Mouse (Mus musculus) heart, embryonic 11.5 days (tissue): ENCODE measurements at regions not wholly inside any gene's neighbourhood (a gene's known extent, or its start where the extent isn't known, plus 50 kb on each side); places are given as distances from the start of the nearest gene placed in this dataset.

Source experiments
- ATAC-seq: fragments of 200-750 bp; cut with Nextera tagmentation; replicated peaks from 2 replicates; pipeline ENCODE4 v1.8.0; 2017; ENCODE audit warnings: moderate library complexity; ENCODE audit not compliant: insufficient number of reproducible peaks, low FRiP score, low TSS enrichment
- H3K27ac ChIP-seq: fragments of 300-500 bp; sonication (generic); 2 replicates; pipeline ENCODE4 v1.5.1; 2014; ENCODE audit warnings: mild to moderate bottlenecking, low read depth, low read length
- H3K27me3 ChIP-seq: fragments of 300-500 bp; sonication (generic); 2 replicates; pipeline ENCODE4 v1.6.1; 2014; ENCODE audit warnings: mild to moderate bottlenecking, low read length, mixed read lengths; ENCODE audit not compliant: control insufficient read depth, insufficient read depth
- H3K36me3 ChIP-seq: fragments of 300-500 bp; sonication (generic); 2 replicates; pipeline ENCODE4 v1.6.1; 2014; ENCODE audit warnings: mild to moderate bottlenecking, low read length, moderate library complexity, mixed read lengths; ENCODE audit not compliant: control insufficient read depth, insufficient read depth
- H3K4me1 ChIP-seq: fragments of 300-500 bp; sonication (generic); 2 replicates; pipeline ENCODE4 v1.6.1; 2014; ENCODE audit warnings: low read length; ENCODE audit not compliant: control insufficient read depth, insufficient read depth
- H3K4me2 ChIP-seq: fragments of 300-500 bp; sonication (generic); 2 replicates; pipeline ENCODE4 v1.6.1; 2014; ENCODE audit warnings: mild to moderate bottlenecking, moderate library complexity
- H3K4me3 ChIP-seq: fragments of 300-500 bp; sonication (generic); 2 replicates; pipeline ENCODE4 v1.5.1; 2014; ENCODE audit warnings: low read depth, low read length
- H3K9ac ChIP-seq: fragments of 300-500 bp; sonication (generic); 2 replicates; pipeline ENCODE4 v1.6.1; 2014; ENCODE audit warnings: mild to moderate bottlenecking, low read depth, low read length, moderate library complexity
- H3K9me3 ChIP-seq: fragments of 300-500 bp; sonication (generic); replicated peaks from 2 replicates; pipeline ENCODE4 v1.6.1; 2016; ENCODE audit warnings: low read length; ENCODE audit not compliant: control insufficient read depth
- WGBS: fragments of 180-500 bp; shearing (Covaris S2); extraction: QIAGEN DNeasy Blood & Tissue Kit; methylation state at CpG from one replicate; pipeline ENCODE4 v1.1.7; 2014; ENCODE audit not compliant: insufficient replicate concordance; 5-methylcytosine and 5-hydroxymethylcytosine counted together

DNA sequence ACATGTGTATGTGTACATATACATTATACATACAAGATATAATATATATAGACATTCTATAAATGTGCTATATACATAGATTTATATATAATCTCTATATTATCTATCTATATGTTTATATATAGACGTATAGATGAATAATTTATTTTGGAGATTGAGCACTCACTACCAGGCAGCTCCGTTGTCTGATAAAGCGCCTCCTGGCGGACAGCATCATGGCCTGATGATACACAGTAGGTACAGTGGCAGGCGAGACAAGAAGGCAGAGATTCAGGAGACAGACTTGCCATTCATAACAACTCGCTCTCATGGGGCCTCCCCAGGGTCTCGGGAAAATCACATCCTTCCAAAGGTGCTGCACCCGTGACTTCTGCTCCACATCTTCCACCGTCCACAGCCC lies 101.4 kb upstream of the A530016L24Rik start:
- WGBS: 56% methylated on average over 9 of the region's 9 CpGs
- no peak overlapping the region for H3K27ac ChIP-seq
- H3K9me3 ChIP-seq: no peaks in the 10 kb centered on the region
- H3K9ac ChIP-seq: no peak overlapping the region
- no peak overlapping the region for H3K4me3 ChIP-seq
- no peaks in the 10 kb centered on the region for H3K4me1 ChIP-seq
- no peak for ATAC-seq
- no peaks in the 10 kb centered on the region for H3K36me3 ChIP-seq
- no peak overlapping the region for H3K4me2 ChIP-seq
- H3K27me3 ChIP-seq: no peaks in the 10 kb centered on the region

DNA sequence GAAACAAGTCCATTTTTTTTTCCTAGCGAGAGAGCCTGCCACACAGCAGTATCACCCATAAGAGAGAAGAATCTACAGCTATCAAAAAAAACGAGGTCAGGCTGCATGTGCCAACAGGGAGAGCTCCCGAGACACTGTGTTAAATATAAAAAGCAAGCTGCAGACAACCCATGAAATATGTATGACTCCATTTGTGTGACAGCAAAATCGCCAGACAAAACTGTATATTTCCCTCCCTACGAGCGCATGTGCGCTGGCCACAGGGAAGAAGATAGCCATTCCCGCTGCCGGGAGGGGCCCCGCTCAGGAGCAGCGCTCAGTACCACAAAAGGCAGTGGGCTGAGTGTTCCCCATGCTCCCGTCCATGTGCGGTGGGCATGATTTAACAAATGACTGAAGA lies 93.3 kb upstream of the A530016L24Rik start:
- Histone ChIP-seq H3K4me1 (no peaks in the 10 kb centered on the region; the same call in 1 of the 2 replicates), H3K4me2 (no peak overlapping the region), H3K27me3 (no peaks in the 10 kb centered on the region), H3K9ac (no peak overlapping the region), H3K4me3 (no peak overlapping the region), H3K36me3 (no peaks in the 10 kb centered on the region), H3K27ac (no peak overlapping the region), H3K9me3 (no peaks in the 10 kb centered on the region)
- ATAC-seq: no peak
- 76% methylated on average over 13 of the region's 13 CpGs for WGBS

DNA sequence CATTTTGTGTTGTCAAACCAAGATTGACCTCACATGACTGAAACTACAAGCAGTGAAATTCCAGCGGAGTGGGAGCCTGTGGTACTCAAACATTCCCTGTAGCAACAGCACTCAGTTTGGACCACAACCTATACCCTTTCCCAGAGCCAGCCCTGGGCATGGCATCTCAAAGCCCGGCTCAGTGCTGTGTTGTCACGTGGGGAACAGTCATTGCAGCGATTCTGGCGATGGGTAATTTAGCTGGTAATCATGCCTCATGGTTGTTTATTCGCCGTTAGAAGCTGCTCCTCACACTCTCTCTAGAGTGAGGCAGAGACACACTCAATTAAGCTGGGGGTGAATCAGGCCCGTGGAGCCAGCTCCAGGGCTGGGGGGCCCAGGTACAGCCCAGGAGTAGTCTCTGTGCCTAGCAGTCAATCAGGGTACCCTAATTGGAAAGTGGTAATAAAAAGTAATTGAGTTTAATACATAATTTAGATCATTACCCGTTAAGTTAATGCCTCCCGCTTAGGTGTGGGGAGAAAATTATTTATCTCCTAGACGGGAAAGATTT lies 85.5 kb upstream of the A530016L24Rik start:
- no peaks in the 10 kb centered on the region for H3K36me3 ChIP-seq
- WGBS: 83% methylated on average over 11 of the region's 11 CpGs
- H3K9me3 ChIP-seq: no peaks in the 10 kb centered on the region
- H3K4me1 ChIP-seq: no peaks in the 10 kb centered on the region
- H3K4me2 ChIP-seq: no peak overlapping the region
- H3K9ac ChIP-seq: no peak overlapping the region
- no peak overlapping the region for H3K27ac ChIP-seq
- ATAC-seq: no peak
- H3K27me3 ChIP-seq: no peaks in the 10 kb centered on the region
- H3K4me3 ChIP-seq: no peak overlapping the region

DNA sequence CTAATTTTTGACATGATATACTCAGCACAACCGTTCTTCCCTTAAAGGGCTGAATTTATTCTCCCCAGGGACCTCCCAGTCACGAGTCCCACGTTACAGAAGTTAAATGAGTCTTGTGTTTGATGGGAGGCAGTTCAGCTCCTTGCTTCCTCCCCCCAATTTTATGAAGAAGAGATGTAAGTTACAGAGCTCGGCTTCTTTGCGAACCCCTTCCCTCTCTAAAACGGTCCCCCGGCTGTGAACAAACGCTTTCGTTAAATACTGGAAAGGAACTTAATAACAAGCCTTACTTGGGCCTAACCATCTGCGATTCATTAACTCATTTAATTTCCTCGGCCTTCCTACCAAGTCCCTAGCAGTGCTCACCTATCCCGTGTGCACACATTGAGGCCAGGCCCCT lies 84.9 kb upstream of the A530016L24Rik start:
- Histone ChIP-seq H3K9me3 (no peaks in the 10 kb centered on the region), H3K27ac (no peak overlapping the region), H3K4me2 (no peak overlapping the region), H3K4me3 (no peak overlapping the region), H3K4me1 (no peaks in the 10 kb centered on the region), H3K27me3 (no peaks in the 10 kb centered on the region; the same call in 1 of the 2 replicates), H3K36me3 (no peaks in the 10 kb centered on the region), H3K9ac (no peak overlapping the region)
- WGBS: 80% methylated on average over 12 of the region's 12 CpGs
- no peak for ATAC-seq

DNA sequence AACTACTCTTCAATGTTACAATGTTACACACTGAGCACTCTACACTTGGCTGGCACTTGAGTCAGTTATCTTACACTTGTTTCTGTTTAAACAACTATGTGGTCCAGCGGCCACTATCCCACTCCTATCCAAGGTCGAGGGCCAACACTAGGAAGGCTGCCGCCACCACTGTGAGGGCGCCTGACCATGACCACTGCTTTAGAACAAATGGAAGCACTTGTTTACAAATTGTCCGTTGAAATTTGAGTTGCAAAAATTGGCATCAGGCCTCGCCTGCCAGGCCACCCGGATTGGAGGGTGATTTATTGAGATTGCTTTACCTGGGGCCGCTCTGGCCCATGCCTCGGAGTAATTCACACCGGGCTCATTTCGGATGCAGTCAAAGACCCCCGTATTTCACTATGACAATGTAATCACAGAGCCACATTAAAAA lies 83.5 kb upstream of the A530016L24Rik start:
- Histone ChIP-seq H3K9me3 (no peaks in the 10 kb centered on the region), H3K27me3 (peaks cover 4% of the 10 kb centered on the region; the same call in 1 of the 2 replicates), H3K4me3 (no peak overlapping the region), H3K36me3 (no peaks in the 10 kb centered on the region), H3K4me2 (no peak overlapping the region), H3K9ac (no peak overlapping the region), H3K27ac (no peak overlapping the region), H3K4me1 (no peaks in the 10 kb centered on the region)
- ATAC-seq: no peak
- WGBS: 73% methylated on average over 12 of the region's 12 CpGs

DNA sequence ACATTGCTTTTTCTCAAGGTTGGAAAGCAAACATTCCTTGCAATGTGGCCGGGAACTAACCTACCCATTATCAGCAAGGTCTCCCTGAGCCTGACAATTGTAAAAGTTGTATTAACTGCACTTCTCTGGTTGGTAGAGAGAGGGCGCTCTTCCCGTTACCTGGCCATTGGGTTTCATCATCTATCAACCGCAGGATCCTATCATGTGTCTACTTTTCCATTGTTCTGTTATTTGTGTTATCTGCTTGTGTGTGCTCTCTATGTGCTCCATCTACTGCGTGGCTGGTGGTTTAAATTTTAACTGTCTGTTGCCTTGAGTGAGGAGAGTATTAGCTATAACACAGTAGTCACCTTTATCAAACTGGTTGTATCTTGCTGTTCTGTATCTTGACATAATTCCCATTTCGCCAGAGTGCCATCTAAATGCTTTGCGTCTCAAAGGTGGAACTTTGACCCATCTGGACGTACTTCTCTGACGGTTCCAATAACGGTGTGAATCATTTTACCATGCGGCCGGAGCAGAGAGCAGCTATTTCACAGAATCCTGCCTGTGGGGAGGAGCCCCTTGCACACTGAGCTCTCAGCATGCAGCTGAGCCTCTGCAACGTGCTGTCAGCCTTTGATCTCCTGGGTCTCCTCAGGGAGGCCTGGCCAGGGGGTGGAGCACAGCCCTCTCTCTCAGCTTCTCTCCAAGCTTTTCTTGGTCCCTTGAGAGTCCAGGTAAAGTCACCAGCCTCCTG lies 77.5 kb upstream of the A530016L24Rik start:
- H3K4me1 ChIP-seq: peaks cover 13% of the 10 kb centered on the region
- 0 out of 2 replicates have a peak overlapping the region, but pooled peaks have one; percentile 0 for H3K4me3 ChIP-seq
- no peak for ATAC-seq
- no peaks in the 10 kb centered on the region for H3K9me3 ChIP-seq
- H3K4me2 ChIP-seq: peak overlapping the region; percentile 45
- H3K27ac ChIP-seq: no peak overlapping the region
- peaks cover 4% of the 10 kb centered on the region for H3K27me3 ChIP-seq
- no peaks in the 10 kb centered on the region for H3K36me3 ChIP-seq
- H3K9ac ChIP-seq: no peak overlapping the region
- 9% methylated on average over 13 of the region's 13 CpGs for WGBS

- WGBS: 39% methylated on average over 2 of the region's 2 CpGs
- H3K36me3 ChIP-seq: no peaks in the 10 kb centered on the region
- no peak overlapping the region for H3K4me3 ChIP-seq
- no peak for ATAC-seq
- H3K27ac ChIP-seq: no peak overlapping the region
- peaks cover 13% of the 10 kb centered on the region for H3K4me1 ChIP-seq
- H3K27me3 ChIP-seq: peaks cover 4% of the 10 kb centered on the region
- H3K4me2 ChIP-seq: no peak overlapping the region
- H3K9me3 ChIP-seq: no peaks in the 10 kb centered on the region
- H3K9ac ChIP-seq: no peak overlapping the region
Measured at GRCm38 (mm10) chr12:112412351-112412697, 76.9 kb upstream of the A530016L24Rik start.

DNA sequence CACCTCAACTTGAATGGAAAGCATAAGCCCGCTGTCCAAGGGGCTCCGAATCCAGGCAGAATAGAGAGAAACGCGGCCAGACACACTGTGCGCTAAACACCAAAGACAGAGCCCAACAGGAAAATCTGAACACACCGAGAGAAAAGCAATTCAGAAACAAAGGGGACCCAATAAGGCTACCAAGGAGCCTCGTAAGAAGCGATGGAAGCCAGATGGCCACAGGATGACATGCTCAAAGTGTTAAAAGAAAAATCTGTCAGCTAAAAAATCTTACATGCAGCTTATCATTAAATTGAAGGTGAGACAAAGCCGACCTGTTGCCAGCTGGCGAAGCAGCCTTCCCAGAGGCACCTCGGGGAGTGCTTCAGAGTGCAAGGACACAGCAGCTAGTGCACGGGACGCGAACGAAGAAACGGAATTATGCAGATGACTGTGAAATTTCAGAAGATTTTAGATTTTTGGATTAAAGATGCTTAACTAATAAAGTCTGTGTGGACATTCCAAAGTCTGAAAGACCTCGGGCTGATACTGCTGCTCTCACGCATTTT lies 73.2 kb upstream of the A530016L24Rik start:
- H3K4me2 ChIP-seq: no peak overlapping the region
- no peaks in the 10 kb centered on the region for H3K9me3 ChIP-seq
- H3K36me3 ChIP-seq: no peaks in the 10 kb centered on the region
- H3K27me3 ChIP-seq: no peaks in the 10 kb centered on the region; the same call in 1 of the 2 replicates
- H3K9ac ChIP-seq: no peak overlapping the region
- peaks cover 13% of the 10 kb centered on the region for H3K4me1 ChIP-seq
- ATAC-seq: no peak
- no peak overlapping the region for H3K27ac ChIP-seq
- no peak overlapping the region for H3K4me3 ChIP-seq
- WGBS: 63% methylated on average over 18 of the region's 18 CpGs
